13 mouse cellular contexts compared by ENCODE assay signal in the genomic region with DNA sequence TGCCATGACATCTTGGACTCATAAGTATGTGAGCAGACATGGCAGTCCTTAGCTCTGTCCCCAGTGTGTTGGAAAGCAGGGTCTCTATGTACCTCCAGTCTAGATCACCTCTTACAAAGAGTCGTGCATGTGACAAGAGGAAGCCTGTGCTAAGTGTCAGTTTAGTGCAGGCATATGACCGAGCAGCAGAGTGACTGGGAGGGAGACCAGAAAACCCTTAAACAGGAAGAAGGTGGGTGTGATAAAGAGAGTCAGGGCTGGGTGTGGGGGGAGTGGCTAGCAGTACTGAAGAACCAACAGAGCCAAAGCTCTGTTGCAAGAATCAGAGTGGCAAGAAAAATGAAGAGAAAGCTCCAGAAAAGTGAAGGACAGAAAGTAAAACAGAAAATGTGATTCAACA. TPM values are rescaled to one million over a fixed set of nuclear protein-coding genes. Genes with fewer than 3 reads are reported as not detected.
DNase-seq lines count a peak whose midpoint lies in the region; ATAC-seq lines count a peak whose summit lies in the region.
"Had no signal": no experiment of that assay in that cellular context is flagged by ENCODE, and none has a peak within 500 bp of the region (broad histone marks: within the 10 kb centered on the region; RNA-seq: fewer than 3 reads in every experiment).

No protein-coding gene starts in this region.

- ATAC-seq in megakaryocyte-erythroid progenitor cell, adult 5-6 weeks (replicated peaks; ENCODE audit: low FRiP score, low TSS enrichment, poor library complexity, severe bottlenecking), result peak; percentile 93

- peak; percentile 11 for DNase-seq in lung, postnatal 10 days
- no peak for DNase-seq in lung, postnatal 4 days
- peak; percentile 40 for DNase-seq in liver
- DNase-seq in thymus, postnatal 36 days, result peak; percentile 65 to 79
- DNase-seq in cerebellum, postnatal 14 days, result no peak
- DNase-seq in frontal cortex, postnatal 36 days (ENCODE audit: low spot score in 2 of 2), result no peak
- DNase-seq in layer of hippocampus, adult 11-12 months (ENCODE audit: low spot score), result no peak
- DNase-seq: embryo, embryonic 11 days; gastrocnemius, postnatal 25 days; heart, postnatal 36 days; kidney, adult 9 months had no signal

RNA-seq across cellular contexts. Expression of a gene that starts 15.3 kb away (rescaled TPM):
- 6.9 and 18.0 TPM in 2 replicates for total RNA-seq in megakaryocyte-erythroid progenitor cell, adult 5-6 weeks (2014; fragmentation: Nextera tagmentation)
- total RNA-seq in megakaryocyte-erythroid progenitor cell, adult 5-6 weeks (2017), result 8.5 and 14.4 TPM in 2 replicates
- total RNA-seq: CH12.LX had no signal

Comparison
In these comparisons a context has a peak if more than half of its experiments do, and no peak if none do; other contexts are left out.
1. DNase-seq: peak in lung, postnatal 10 days (single experiment), liver (single experiment) and thymus, postnatal 36 days (2 of 2); none in lung, postnatal 4 days (0 of 2), cerebellum, postnatal 14 days (0 of 2), frontal cortex, postnatal 36 days (0 of 2) and layer of hippocampus, adult 11-12 months (single experiment).